Mouse (Mus musculus) MEL (cell line): ENCODE data around the gene Tekt1. TPM values are rescaled to one million over a fixed set of nuclear protein-coding genes. Genes with fewer than 3 reads are reported as not detected.

Experiments used
- DNase-seq: peaks from one replicate; pipeline ENCODE4 v3.0.0; 2011; ENCODE audit warnings: low read depth, low spot score
- H3K27ac ChIP-seq: 2 replicates; pipeline ENCODE4 v1.5.1; 2012; ENCODE audit warnings: low read depth, mild to moderate bottlenecking, control low read depth, low read length, moderate library complexity; ENCODE audit not compliant: control insufficient read depth
- H3K27me3 ChIP-seq, 2 experiments: fragments of 150-350 bp in 1 of 2; sonication (generic) in 1 of 2; 2 replicates each; pipeline ENCODE4 v1.6.1; 2012; ENCODE audit warnings: low read length in 2 of 2, mild to moderate bottlenecking in 2 of 2, improper control_type of control experiment in 1 of 2, moderate library complexity in 1 of 2; ENCODE audit not compliant: insufficient read depth in 2 of 2, control insufficient read depth in 1 of 2
- H3K36me3 ChIP-seq, 2 experiments: 2 replicates each; pipeline ENCODE4 v1.6.1; 2012 to 2014; ENCODE audit warnings: low read length in 2 of 2, improper control_type of control experiment in 1 of 2, inconsistent platforms in 1 of 2, mild to moderate bottlenecking in 1 of 2; ENCODE audit not compliant: insufficient read depth in 2 of 2, control insufficient read depth in 1 of 2
- H3K4me1 ChIP-seq, 2 experiments: fragments of 150-350 bp in 1 of 2; sonication (generic) in 1 of 2; 2 replicates each; pipeline ENCODE4 v1.6.1; 2012; ENCODE audit warnings: low read length in 2 of 2, improper control_type of control experiment in 1 of 2, mild to moderate bottlenecking in 1 of 2; ENCODE audit not compliant: insufficient read depth in 2 of 2, control insufficient read depth in 1 of 2
- H3K4me3 ChIP-seq, 2 experiments: fragments of 150-350 bp in 1 of 2; sonication (generic) in 1 of 2; 2 replicates each; pipeline ENCODE4 v1.5.1; 2012; ENCODE audit warnings: low read depth in 2 of 2, low read length in 2 of 2, mild to moderate bottlenecking in 2 of 2, moderate library complexity in 2 of 2, control low read depth in 1 of 2, improper control_type of control experiment in 1 of 2; ENCODE audit not compliant: control insufficient read depth in 1 of 2, insufficient read depth in 1 of 2
- H3K79me2 ChIP-seq: 2 replicates; pipeline ENCODE4 v1.6.1; 2012; ENCODE audit warnings: mild to moderate bottlenecking, low read length, moderate library complexity; ENCODE audit not compliant: control insufficient read depth, poor library complexity, insufficient read depth
- H3K9ac ChIP-seq: 2 replicates; pipeline ENCODE4 v1.6.1; 2012; ENCODE audit warnings: low read depth, mild to moderate bottlenecking, control low read depth, low read length, moderate library complexity; ENCODE audit not compliant: control insufficient read depth, poor library complexity, severe bottlenecking
- H3K9me3 ChIP-seq: fragments of 150-350 bp; sonication (generic); replicated peaks from 2 replicates; pipeline ENCODE4 v1.6.1; 2012; ENCODE audit warnings: mild to moderate bottlenecking, low read length, improper control_type of control experiment, moderate library complexity; ENCODE audit not compliant: insufficient read depth
- BHLHE40 ChIP-seq: IDR thresholded peaks from 2 replicates; pipeline ENCODE4 v1.6.1; 2012; ENCODE audit warnings: low read depth, mild to moderate bottlenecking, inconsistent platforms, low read length, improper control_type of control experiment, borderline replicate concordance
- CHD1 ChIP-seq: IDR thresholded peaks from 2 replicates; pipeline ENCODE4 v1.6.1; 2012; ENCODE audit warnings: low read depth, mild to moderate bottlenecking, inconsistent platforms, low read length, improper control_type of control experiment
- CTCF ChIP-seq, 3 experiments: IDR thresholded peaks in 2 of 3; conservative IDR thresholded peaks in 1 of 3; 2 replicates each; pipeline ENCODE4 v1.5.1; 2011 to 2012; ENCODE audit warnings: low read length in 3 of 3, low read depth in 2 of 3, mild to moderate bottlenecking in 2 of 3, improper control_type of control experiment in 1 of 3, inconsistent platforms in 1 of 3, mixed read lengths in 1 of 3, moderate library complexity in 1 of 3; ENCODE audit not compliant: control insufficient read depth in 1 of 3, insufficient read depth in 1 of 3, poor library complexity in 1 of 3, severe bottlenecking in 1 of 3
- E2F4 ChIP-seq: IDR thresholded peaks from 2 replicates; pipeline ENCODE4 v1.6.1; 2011; ENCODE audit warnings: low read depth, low read length, improper control_type of control experiment, borderline replicate concordance
- ELF1 ChIP-seq: IDR thresholded peaks from 2 replicates; pipeline ENCODE4 v1.6.1; 2014; ENCODE audit warnings: low read depth, mild to moderate bottlenecking, inconsistent platforms, low read length, improper control_type of control experiment, moderate library complexity
- EP300 ChIP-seq, 2 experiments: IDR thresholded peaks; 2 replicates each; pipeline ENCODE4 v1.6.1; 2011; ENCODE audit warnings: improper control_type of control experiment in 2 of 2, low read length in 2 of 2, low read depth in 1 of 2, mild to moderate bottlenecking in 1 of 2
- ETS1 ChIP-seq: IDR thresholded peaks from 2 replicates; pipeline ENCODE4 v1.6.1; 2012; ENCODE audit warnings: low read depth, mild to moderate bottlenecking, inconsistent platforms, low read length, improper control_type of control experiment, moderate library complexity
- GATA1 ChIP-seq: IDR thresholded peaks from 2 replicates; pipeline ENCODE4 v1.6.1; 2011; ENCODE audit warnings: low read depth, low read length, improper control_type of control experiment
- HCFC1 ChIP-seq: IDR thresholded peaks from 2 replicates; pipeline ENCODE4 v1.6.1; 2012; ENCODE audit warnings: low read depth, mild to moderate bottlenecking, inconsistent platforms, low read length, improper control_type of control experiment, moderate library complexity
- JUND ChIP-seq: IDR thresholded peaks from 2 replicates; pipeline ENCODE4 v1.6.1; 2011; ENCODE audit warnings: low read depth, mild to moderate bottlenecking, improper control_type of control experiment, low read length
- MAX ChIP-seq: IDR thresholded peaks from 2 replicates; pipeline ENCODE4 v1.6.1; 2011; ENCODE audit warnings: low read length, improper control_type of control experiment
- MAZ ChIP-seq: IDR thresholded peaks from 2 replicates; pipeline ENCODE4 v1.6.1; 2012; ENCODE audit warnings: low read depth, mild to moderate bottlenecking, inconsistent platforms, low read length, improper control_type of control experiment
- MXI1 ChIP-seq: IDR thresholded peaks from 2 replicates; pipeline ENCODE4 v1.6.1; 2011; ENCODE audit warnings: mild to moderate bottlenecking, low read depth, low read length, improper control_type of control experiment
- MYB ChIP-seq: IDR thresholded peaks from 2 replicates; pipeline ENCODE4 v1.6.1; 2011; ENCODE audit warnings: mild to moderate bottlenecking, low read depth, low read length, improper control_type of control experiment
- MYC ChIP-seq: IDR thresholded peaks from 2 replicates; pipeline ENCODE4 v1.6.1; 2011; ENCODE audit warnings: low read depth, mild to moderate bottlenecking, low read length, improper control_type of control experiment, moderate library complexity
- NRF1 ChIP-seq: IDR thresholded peaks from 2 replicates; pipeline ENCODE4 v1.6.1; 2014; ENCODE audit warnings: low read depth, mild to moderate bottlenecking, inconsistent platforms, low read length, improper control_type of control experiment, moderate library complexity; ENCODE audit not compliant: poor library complexity, insufficient read depth, severe bottlenecking
- RCOR1 ChIP-seq: IDR thresholded peaks from 2 replicates; pipeline ENCODE4 v1.6.1; 2012; ENCODE audit warnings: low read depth, mild to moderate bottlenecking, inconsistent platforms, low read length, improper control_type of control experiment
- SIN3A ChIP-seq: IDR thresholded peaks from 2 replicates; pipeline ENCODE4 v1.6.1; 2012; ENCODE audit warnings: low read length, improper control_type of control experiment, inconsistent platforms
- SMC3 ChIP-seq: IDR thresholded peaks from 2 replicates; pipeline ENCODE4 v1.6.1; 2011; ENCODE audit warnings: low read depth, low read length, improper control_type of control experiment
- TAL1 ChIP-seq: IDR thresholded peaks from 2 replicates; pipeline ENCODE4 v1.6.1; 2012; ENCODE audit warnings: mild to moderate bottlenecking, inconsistent platforms, low read length, moderate library complexity, mixed read lengths
- TCF12 ChIP-seq: IDR thresholded peaks from 2 replicates; pipeline ENCODE4 v1.6.1; 2014; ENCODE audit warnings: low read depth, mild to moderate bottlenecking, inconsistent platforms, low read length, improper control_type of control experiment, moderate library complexity
- UBTF ChIP-seq: IDR thresholded peaks from 2 replicates; pipeline ENCODE4 v1.6.1; 2012; ENCODE audit warnings: low read depth, mild to moderate bottlenecking, inconsistent platforms, low read length, improper control_type of control experiment, moderate library complexity, borderline replicate concordance; ENCODE audit not compliant: insufficient read depth
- ZC3H11A ChIP-seq: IDR thresholded peaks from 2 replicates; pipeline ENCODE4 v1.6.1; 2012; ENCODE audit warnings: low read depth, mild to moderate bottlenecking, inconsistent platforms, low read length, improper control_type of control experiment
- ZKSCAN1 ChIP-seq: IDR thresholded peaks from 2 replicates; pipeline ENCODE4 v1.6.1; 2012; ENCODE audit warnings: low read depth, mild to moderate bottlenecking, inconsistent platforms, low read length, improper control_type of control experiment, moderate library complexity
- ZMIZ1 ChIP-seq: IDR thresholded peaks from 2 replicates; pipeline ENCODE4 v1.6.1; 2012; ENCODE audit warnings: low read depth, mild to moderate bottlenecking, inconsistent platforms, low read length, improper control_type of control experiment, moderate library complexity
- polyA plus RNA-seq, 2 experiments: library from polyadenylated mRNA; stranded (reverse) in 1 of 2; unstranded in 1 of 2; fragments of >175 nt in 1 of 2; fragments of >200 nt in 1 of 2; gene quantifications; 2 replicates each; pipeline versions ENCODE4 v1.2.1 to v1.2.4; 2012; ENCODE audit warnings: low replicate concordance in 2 of 2, low read depth in 1 of 2; ENCODE audit not compliant: insufficient read length in 2 of 2, insufficient read depth in 1 of 2, missing spikeins in 1 of 2
- total RNA-seq: library from RNA; depleted of rRNA; stranded (reverse); fragments of 300-350 nt; gene quantifications from 2 replicates; pipeline ENCODE4 v1.2.3, GENCODE M21; 2012

Tekt1 gene
- total and polyA plus RNA-seq, 3 experiments: not detected

DNA sequence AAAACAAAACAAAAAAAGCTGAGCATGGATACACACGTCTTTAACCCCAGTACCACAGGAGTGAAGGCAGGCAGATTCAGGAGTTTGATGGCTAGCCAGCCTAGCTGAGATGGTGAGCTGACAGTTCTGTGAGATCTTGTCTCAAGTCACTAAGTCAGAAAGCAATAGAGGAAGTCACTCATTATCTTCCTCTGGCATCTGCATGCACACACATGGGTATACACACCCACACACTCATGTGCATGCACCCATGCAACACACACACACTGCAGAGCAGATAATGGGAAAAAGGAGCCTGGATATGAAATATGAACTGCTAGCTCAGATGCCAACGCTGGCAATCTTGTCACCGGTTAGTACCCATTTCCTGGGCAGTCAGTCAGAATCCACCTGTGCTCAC, 31.0 kb upstream of the Tekt1 start:
- peak; percentile 66 for TF ChIP-seq RCOR1
- peak; percentile 82 for TF ChIP-seq MXI1
- TF ChIP-seq GATA1: peak; percentile 94
- peak; percentile 77 for TF ChIP-seq MAX
- peak; percentile 85 for TF ChIP-seq BHLHE40
- no peak for TF ChIP-seq NRF1
- peak; percentile 79; the same call in 1 of the 2 replicates for TF ChIP-seq TCF12
- TF ChIP-seq TAL1: peak; percentile 60
- peak; percentile 78 for TF ChIP-seq MYC
- no peak for TF ChIP-seq JUND
- peak; percentile 86 for TF ChIP-seq ETS1
- no peak for TF ChIP-seq MAZ
- TF ChIP-seq EP300 (IDR thresholded peaks at IDR 0.05; ENCODE audit: low read depth in 1 of 2, low read length in 2 of 2): peak; percentile 77 to 92
- TF ChIP-seq SIN3A: peak; percentile 67
- DNase-seq: peak; percentile 79

DNA sequence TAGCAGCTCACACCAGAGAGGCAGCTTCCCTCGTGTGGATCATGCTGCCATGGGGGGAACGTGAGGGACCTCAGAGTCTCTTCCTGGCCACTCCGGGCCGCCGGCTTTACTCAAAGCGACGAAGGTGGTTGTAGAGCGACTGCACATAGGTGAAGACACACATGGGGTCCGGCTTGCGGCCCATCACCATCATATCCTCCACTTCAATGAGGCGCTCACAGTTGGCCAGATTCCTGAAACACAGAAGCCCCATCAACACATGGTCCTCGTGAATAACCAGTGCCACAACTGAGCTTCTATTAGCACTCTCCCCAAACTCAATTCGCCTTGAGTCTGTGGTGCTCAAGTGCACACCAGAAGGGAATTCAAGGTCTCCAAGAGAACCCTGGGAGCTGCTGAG, 28.9 kb upstream of the Tekt1 start:
- DNase-seq: no peak
- TF ChIP-seq ZC3H11A (no peak), ZKSCAN1 (no peak), UBTF (no peak), CHD1 (no peak), CTCF (IDR thresholded peaks at IDR 0.05 in 2 of 3, conservative IDR thresholded peaks at IDR 0.05 in 1 of 3; ENCODE audit: control insufficient read depth in 1 of 3, insufficient read depth in 1 of 3, low read depth in 2 of 3, low read length in 3 of 3, poor library complexity in 1 of 3, severe bottlenecking in 1 of 3) (no peak), SMC3 (no peak), HCFC1 (no peak), MYC (no peak), ETS1 (no peak), ZMIZ1 (no peak), ELF1 (no peak), E2F4 (no peak), MYB (no peak), RCOR1 (no peak)
- Histone ChIP-seq H3K4me3 (no peak overlapping the region), H3K4me1 (peaks cover 12 to 37% of the 10 kb centered on the region in 2 experiments), H3K9me3 (no peaks in the 10 kb centered on the region), H3K9ac (no peak overlapping the region), H3K27me3 (no peaks in the 10 kb centered on the region), H3K36me3 (peaks cover 0 to 17% of the 10 kb centered on the region in 2 experiments; a peak in 2 of 4 replicates), H3K79me2 (no peaks in the 10 kb centered on the region), H3K27ac (no peak overlapping the region)

More for the DNA sequence above, 31.0 kb upstream of the Tekt1 start:
- H3K27ac ChIP-seq: no peak overlapping the region
- peaks cover 0 to 17% of the 10 kb centered on the region in 2 experiments; a peak in 2 of 4 replicates for H3K36me3 ChIP-seq
- H3K27me3 ChIP-seq: no peaks in the 10 kb centered on the region
- no peaks in the 10 kb centered on the region for H3K79me2 ChIP-seq
- H3K4me1 ChIP-seq: peaks cover 12 to 37% of the 10 kb centered on the region in 2 experiments
- no peaks in the 10 kb centered on the region for H3K9me3 ChIP-seq
- no peak overlapping the region for H3K9ac ChIP-seq
- no peak overlapping the region for H3K4me3 ChIP-seq
